Mouse (Mus musculus): ENCODE measurements at regions not wholly inside any gene's neighbourhood (a gene's known extent, or its start where the extent isn't known, plus 50 kb on each side); places are given as distances from the start of the nearest gene placed in this dataset.

GRCm38 (mm10) chr6:143287322-143287721 is 120.3 kb downstream of the Etnk1 start:
- H3K4me3 ChIP-seq (ENCODE audit: insufficient read depth, low read length), result no peak overlapping the region
- no peak overlapping the region for H3K27ac ChIP-seq (ENCODE audit: insufficient read depth, low read depth, low read length)
- TF ChIP-seq CTCF (IDR thresholded peaks at IDR 0.05; ENCODE audit: low read depth, low read length), result no peak
- no peak for TF ChIP-seq POLR2A (IDR thresholded peaks at IDR 0.05; ENCODE audit: borderline replicate concordance, low read depth, low read length)
- no peaks in the 10 kb centered on the region for H3K4me1 ChIP-seq (ENCODE audit: control insufficient read depth, insufficient read depth, low read length)

GRCm38 (mm10) chr6:143288491-143289130 is 121.6 kb downstream of the Etnk1 start:
- Histone ChIP-seq H3K4me1 (ENCODE audit: control insufficient read depth, insufficient read depth, low read length) (no peaks in the 10 kb centered on the region), H3K4me3 (ENCODE audit: insufficient read depth, low read length) (no peak overlapping the region), H3K27ac (ENCODE audit: insufficient read depth, low read depth, low read length) (no peak overlapping the region)
- no peak for TF ChIP-seq POLR2A (IDR thresholded peaks at IDR 0.05; ENCODE audit: borderline replicate concordance, low read depth, low read length)
- no peak for TF ChIP-seq CTCF (IDR thresholded peaks at IDR 0.05; ENCODE audit: low read depth, low read length)

GRCm38 (mm10) chr6:143293648-143294047 is 126.6 kb downstream of the Etnk1 start:
- no peak for TF ChIP-seq POLR2A (IDR thresholded peaks at IDR 0.05; ENCODE audit: borderline replicate concordance, low read depth, low read length)
- no peak for TF ChIP-seq CTCF (IDR thresholded peaks at IDR 0.05; ENCODE audit: low read depth, low read length)
- H3K4me1 ChIP-seq (ENCODE audit: control insufficient read depth, insufficient read depth, low read length), result no peaks in the 10 kb centered on the region

GRCm38 (mm10) chr6:143298391-143298790 is 131.4 kb downstream of the Etnk1 start:
- Histone ChIP-seq H3K4me1 (ENCODE audit: control insufficient read depth, insufficient read depth, low read length) (no peaks in the 10 kb centered on the region), H3K27ac (ENCODE audit: insufficient read depth, low read depth, low read length) (no peak overlapping the region), H3K4me3 (ENCODE audit: insufficient read depth, low read length) (no peak overlapping the region)
- TF ChIP-seq CTCF (IDR thresholded peaks at IDR 0.05; ENCODE audit: low read depth, low read length), result no peak
- no peak for TF ChIP-seq POLR2A (IDR thresholded peaks at IDR 0.05; ENCODE audit: borderline replicate concordance, low read depth, low read length)

More at GRCm38 (mm10) chr6:143293648-143294047, 126.6 kb downstream of the Etnk1 start:
- Histone ChIP-seq H3K4me3 (ENCODE audit: insufficient read depth, low read length) (no peak overlapping the region), H3K27ac (ENCODE audit: insufficient read depth, low read depth, low read length) (no peak overlapping the region)

GRCm38 (mm10) chr6:143301414-143301813 is 134.4 kb downstream of the Etnk1 start:
- Histone ChIP-seq H3K27ac (ENCODE audit: insufficient read depth, low read depth, low read length) (no peak overlapping the region), H3K4me1 (ENCODE audit: control insufficient read depth, insufficient read depth, low read length) (no peaks in the 10 kb centered on the region), H3K4me3 (ENCODE audit: insufficient read depth, low read length) (no peak overlapping the region)
- TF ChIP-seq CTCF (IDR thresholded peaks at IDR 0.05; ENCODE audit: low read depth, low read length), result no peak
- no peak for TF ChIP-seq POLR2A (IDR thresholded peaks at IDR 0.05; ENCODE audit: borderline replicate concordance, low read depth, low read length)

- H3K4me3 ChIP-seq (ENCODE audit: insufficient read depth, low read length), result no peak overlapping the region
- H3K27ac ChIP-seq (ENCODE audit: insufficient read depth, low read depth, low read length), result peak overlapping the region; percentile 28; the same call in 1 of the 2 replicates
- TF ChIP-seq POLR2A (IDR thresholded peaks at IDR 0.05; ENCODE audit: borderline replicate concordance, low read depth, low read length) (no peak), CTCF (IDR thresholded peaks at IDR 0.05; ENCODE audit: low read depth, low read length) (no peak)
- peaks cover 3% of the 10 kb centered on the region; the same call in 1 of the 2 replicates for H3K4me1 ChIP-seq (ENCODE audit: control insufficient read depth, insufficient read depth, low read length)
Measured at GRCm38 (mm10) chr6:143307327-143307726, 140.3 kb downstream of the Etnk1 start.

GRCm38 (mm10) chr6:143315859-143316258 is 148.8 kb downstream of the Etnk1 start:
- Histone ChIP-seq H3K4me3 (ENCODE audit: insufficient read depth, low read length) (no peak overlapping the region), H3K27ac (ENCODE audit: insufficient read depth, low read depth, low read length) (no peak overlapping the region), H3K4me1 (ENCODE audit: control insufficient read depth, insufficient read depth, low read length) (no peaks in the 10 kb centered on the region)
- TF ChIP-seq CTCF (IDR thresholded peaks at IDR 0.05; ENCODE audit: low read depth, low read length) (no peak), POLR2A (IDR thresholded peaks at IDR 0.05; ENCODE audit: borderline replicate concordance, low read depth, low read length) (no peak)

GRCm38 (mm10) chr6:143320426-143320825 is 153.4 kb downstream of the Etnk1 start:
- Histone ChIP-seq H3K27ac (ENCODE audit: insufficient read depth, low read depth, low read length) (no peak overlapping the region), H3K4me1 (ENCODE audit: control insufficient read depth, insufficient read depth, low read length) (no peaks in the 10 kb centered on the region), H3K4me3 (ENCODE audit: insufficient read depth, low read length) (no peak overlapping the region)
- no peak for TF ChIP-seq POLR2A (IDR thresholded peaks at IDR 0.05; ENCODE audit: borderline replicate concordance, low read depth, low read length)
- no peak for TF ChIP-seq CTCF (IDR thresholded peaks at IDR 0.05; ENCODE audit: low read depth, low read length)

- Histone ChIP-seq H3K4me1 (ENCODE audit: control insufficient read depth, insufficient read depth, low read length) (no peaks in the 10 kb centered on the region), H3K27ac (ENCODE audit: insufficient read depth, low read depth, low read length) (no peak overlapping the region), H3K4me3 (ENCODE audit: insufficient read depth, low read length) (no peak overlapping the region)
- TF ChIP-seq CTCF (IDR thresholded peaks at IDR 0.05; ENCODE audit: low read depth, low read length) (no peak), POLR2A (IDR thresholded peaks at IDR 0.05; ENCODE audit: borderline replicate concordance, low read depth, low read length) (no peak)
Measured at GRCm38 (mm10) chr6:143324636-143325035, 157.6 kb downstream of the Etnk1 start.

GRCm38 (mm10) chr6:143326956-143327722 is 160.1 kb downstream of the Etnk1 start:
- H3K4me1 ChIP-seq (ENCODE audit: control insufficient read depth, insufficient read depth, low read length), result no peaks in the 10 kb centered on the region
- peak overlapping the region; percentile 69 for H3K4me3 ChIP-seq (ENCODE audit: insufficient read depth, low read length)
- TF ChIP-seq CTCF (IDR thresholded peaks at IDR 0.05; ENCODE audit: low read depth, low read length), result no peak
- peak overlapping the region; percentile 41; the same call in 1 of the 2 replicates for H3K27ac ChIP-seq (ENCODE audit: insufficient read depth, low read depth, low read length)
